Mouse (Mus musculus): ENCODE data around the gene Tmigd1. TPM values are rescaled to one million over a fixed set of nuclear protein-coding genes. Genes with fewer than 3 reads are reported as not detected.

Gene Tmigd1
- total and polyA plus RNA-seq, 3 experiments = not detected

- no peak overlapping the region; the same call in 1 of the 2 replicates for H3K27ac ChIP-seq (ENCODE audit: insufficient read depth, low read depth)
- peaks cover 9 to 21% of the 10 kb centered on the region in 2 experiments for H3K36me3 ChIP-seq (replicated peaks in 1 of 2; ENCODE audit: control insufficient read depth in 1 of 2, insufficient read depth in 1 of 2, low read length in 1 of 2)
- DNase-seq (ENCODE audit: extremely low read depth) = no peak
- peak overlapping the region; percentile 84 to 92 (median 86) for H3K4me3 ChIP-seq (replicated peaks in 1 of 3; ENCODE audit: low read depth in 2 of 3, low read length in 2 of 3, poor library complexity in 1 of 3)
- H3K9ac ChIP-seq (ENCODE audit: insufficient read depth, low read depth) = peak overlapping the region; percentile 93
- in situ Hi-C loops (cut with MboI; ENCODE audit: low pct_ligation_motif_present, low pct_unique_long_range_greater_than_20kb, low sequenced_read_pairs) (no loop called here), dilution Hi-C loops (cut with MboI; ENCODE audit: extremely low pct_ligation_motif_present, extremely low pct_unique_long_range_greater_than_20kb, low sequenced_read_pairs) (no loop called here)
- H3K27me3 ChIP-seq (replicated peaks) = no peaks in the 10 kb centered on the region
- peaks cover 3 to 33% of the 10 kb centered on the region in 2 experiments for H3K4me1 ChIP-seq (ENCODE audit: control insufficient read depth in 1 of 2, insufficient read depth in 2 of 2)
- no peak for TF ChIP-seq NELFE (IDR thresholded peaks at IDR 0.05; ENCODE audit: low read depth, low read length)
- peak; percentile 76; the same call in 1 of the 2 replicates for TF ChIP-seq ZNF384 (IDR thresholded peaks at IDR 0.05; ENCODE audit: low read depth, low read length)
- no peaks in the 10 kb centered on the region for H3K9me3 ChIP-seq (replicated peaks; ENCODE audit: low read length)
- peaks cover 16% of the 10 kb centered on the region for H3K79me2 ChIP-seq (replicated peaks; ENCODE audit: control insufficient read depth, extremely low read depth, insufficient read depth, poor library complexity, severe bottlenecking)
- H3K4me2 ChIP-seq (ENCODE audit: insufficient read depth, low read depth, poor library complexity, severe bottlenecking) = peak overlapping the region; percentile 85
Measured at GRCm38 (mm10) chr11:76944839-76945238, 42.9 kb downstream of the Tmigd1 start.

DNA sequence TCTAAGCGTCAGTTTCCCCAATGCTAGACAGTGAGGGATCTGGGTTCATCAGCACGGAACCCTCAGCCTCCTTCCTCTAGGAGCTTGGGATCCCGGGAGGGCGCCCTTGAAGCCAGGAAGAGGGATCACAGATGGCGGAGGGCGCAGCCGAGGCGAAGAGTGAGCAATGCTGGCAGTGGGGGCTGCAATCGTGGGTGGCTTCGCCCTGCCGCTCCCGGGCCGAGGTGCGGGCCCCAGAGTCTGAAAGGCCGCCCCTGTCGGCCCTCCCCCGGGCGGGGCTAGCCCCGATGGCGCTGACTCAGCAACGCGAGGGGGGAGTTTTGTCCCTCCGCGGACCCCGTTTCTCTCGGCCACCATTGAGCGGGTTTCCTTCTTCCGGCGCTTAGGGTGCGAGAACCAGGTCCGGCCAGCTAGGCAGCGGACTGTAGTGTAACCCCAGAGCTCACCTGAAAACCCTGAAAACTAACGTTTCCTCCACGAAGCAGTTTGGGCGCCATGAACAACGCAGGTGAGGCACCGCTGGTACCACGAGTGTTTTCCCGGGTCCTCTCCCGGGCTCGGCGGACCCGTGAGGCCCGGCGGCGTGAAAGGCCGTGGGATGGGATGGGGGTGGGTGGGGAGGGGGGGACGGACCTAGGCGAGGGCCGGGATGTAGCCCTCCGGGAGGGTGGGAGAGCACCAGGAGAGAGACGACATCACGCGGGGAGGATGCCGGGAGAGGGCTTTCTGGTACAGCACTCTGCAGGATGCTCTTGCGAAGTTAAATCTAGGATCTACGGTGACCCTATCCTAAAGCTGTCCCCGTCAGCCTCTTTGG lies 43.6 kb downstream of the Tmigd1 start:
- H3K27ac ChIP-seq (ENCODE audit: insufficient read depth, low read depth) = peak overlapping the region; percentile 51
- in situ Hi-C loops (cut with MboI; ENCODE audit: low pct_ligation_motif_present, low pct_unique_long_range_greater_than_20kb, low sequenced_read_pairs) = no loop called here
- peaks cover 3 to 32% of the 10 kb centered on the region in 2 experiments for H3K4me1 ChIP-seq (ENCODE audit: control insufficient read depth in 1 of 2, insufficient read depth in 2 of 2)
- H3K9ac ChIP-seq (ENCODE audit: insufficient read depth, low read depth) = peak overlapping the region; percentile 93
- H3K36me3 ChIP-seq (replicated peaks in 1 of 2; ENCODE audit: control insufficient read depth in 1 of 2, insufficient read depth in 1 of 2, low read length in 1 of 2) = peaks cover 12 to 25% of the 10 kb centered on the region in 2 experiments
- H3K9me3 ChIP-seq (replicated peaks; ENCODE audit: low read length) = no peaks in the 10 kb centered on the region
- H3K27me3 ChIP-seq (replicated peaks) = no peaks in the 10 kb centered on the region
- DNase-seq (ENCODE audit: extremely low read depth) = peak; percentile 92
- peak overlapping the region; percentile 84 to 92 (median 86) for H3K4me3 ChIP-seq (replicated peaks in 1 of 3; ENCODE audit: low read depth in 2 of 3, low read length in 2 of 3, poor library complexity in 1 of 3)
- peak overlapping the region; percentile 100 for H3K4me2 ChIP-seq (ENCODE audit: insufficient read depth, low read depth, poor library complexity, severe bottlenecking)
- peaks cover 16% of the 10 kb centered on the region for H3K79me2 ChIP-seq (replicated peaks; ENCODE audit: control insufficient read depth, extremely low read depth, insufficient read depth, poor library complexity, severe bottlenecking)
- dilution Hi-C loops (cut with MboI; ENCODE audit: extremely low pct_ligation_motif_present, extremely low pct_unique_long_range_greater_than_20kb, low sequenced_read_pairs) = no loop called here
- TF ChIP-seq MEF2A (IDR thresholded peaks at IDR 0.05; ENCODE audit: borderline replicate concordance, low read depth, low read length) (peak; percentile 87), UBTF (IDR thresholded peaks at IDR 0.05; ENCODE audit: low read depth, low read length) (no peak), BHLHE40 (IDR thresholded peaks at IDR 0.05; ENCODE audit: low read depth, low read length) (no peak), GABPA (IDR thresholded peaks at IDR 0.05; ENCODE audit: insufficient replicate concordance, low read depth, low read length) (peak; percentile 29; the same call in 1 of the 2 replicates), MXI1 (IDR thresholded peaks at IDR 0.05; ENCODE audit: low read depth, low read length) (peak; percentile 66), CTCF (conservative IDR thresholded peaks at IDR 0.05 in 1 of 2, IDR thresholded peaks at IDR 0.05 in 1 of 2; ENCODE audit: low read depth in 2 of 2, low read length in 2 of 2) (no peak), USF1 (IDR thresholded peaks at IDR 0.05; ENCODE audit: low read depth, low read length) (no peak), CHD1 (IDR thresholded peaks at IDR 0.05; ENCODE audit: low read depth, low read length) (no peak), USF2 (conservative IDR thresholded peaks at IDR 0.05; ENCODE audit: low read depth, low read length) (no peak), ETS1 (conservative IDR thresholded peaks at IDR 0.05; ENCODE audit: low read depth, low read length) (peak; percentile 61; the same call in 1 of the 2 replicates), TBP (conservative IDR thresholded peaks at IDR 0.05; ENCODE audit: low read depth, low read length) (no peak; the same call in 1 of the 2 replicates), EP300 (IDR thresholded peaks at IDR 0.05; ENCODE audit: low read length) (no peak), IRF4 (IDR thresholded peaks at IDR 0.05; ENCODE audit: low read depth, low read length) (peak; percentile 88), E2F4 (IDR thresholded peaks at IDR 0.05; ENCODE audit: insufficient replicate concordance, low read depth, low read length) (no peak), ELF1 (IDR thresholded peaks at IDR 0.05; ENCODE audit: low read depth, low read length) (peak; percentile 98), JUN (IDR thresholded peaks at IDR 0.05; ENCODE audit: insufficient read depth, low read depth, low read length) (no peak; the same call in 1 of the 2 replicates), NELFE (IDR thresholded peaks at IDR 0.05; ENCODE audit: low read depth, low read length) (peak; percentile 96), HCFC1 (IDR thresholded peaks at IDR 0.05; ENCODE audit: low read depth, low read length) (peak; percentile 93), POLR2A (IDR thresholded peaks at IDR 0.05; ENCODE audit: low read depth, low read length) (peak; percentile 98), ZNF384 (IDR thresholded peaks at IDR 0.05; ENCODE audit: low read depth, low read length) (peak; percentile 30; the same call in 1 of the 2 replicates), MAZ (IDR thresholded peaks at IDR 0.05; ENCODE audit: low read depth, low read length) (peak; percentile 98), ZMIZ1 (IDR thresholded peaks at IDR 0.05; ENCODE audit: low read depth, low read length) (peak; percentile 81; the same call in 1 of the 2 replicates), SIN3A (IDR thresholded peaks at IDR 0.05; ENCODE audit: low read length) (peak; percentile 96), POLR2AphosphoS2 (IDR thresholded peaks at IDR 0.05; ENCODE audit: low read depth, low read length) (peak; percentile 66), PAX5 (IDR thresholded peaks at IDR 0.05; ENCODE audit: low read length) (no peak), ZKSCAN1 (IDR thresholded peaks at IDR 0.05; ENCODE audit: borderline replicate concordance, low read depth, low read length) (no peak), NRF1 (IDR thresholded peaks at IDR 0.05; ENCODE audit: low read depth, low read length) (peak; percentile 57; the same call in 1 of the 2 replicates), MAX (IDR thresholded peaks at IDR 0.05; ENCODE audit: low read length) (peak; percentile 81), TCF12 (IDR thresholded peaks at IDR 0.05; ENCODE audit: low read depth, low read length) (peak; percentile 86), SMC3 (IDR thresholded peaks at IDR 0.05; ENCODE audit: low read depth, low read length) (no peak), CHD2 (IDR thresholded peaks at IDR 0.05; ENCODE audit: low read length) (no peak; the same call in 1 of the 2 replicates)

All from CH12.LX (cell line).